Mouse (Mus musculus) megakaryocyte progenitor cell, adult 5-6 weeks (primary cell): ENCODE results near the gene 1700003F12Rik. TPM values are rescaled to one million over a fixed set of nuclear protein-coding genes. Genes with fewer than 3 reads are reported as not detected.

Source experiments
- ATAC-seq: replicated peaks from 2 replicates; pipeline ENCODE4 v1.8.0; 2016; ENCODE audit warnings: mild to moderate bottlenecking, moderate TSS enrichment, inconsistent platforms; ENCODE audit not compliant: poor library complexity
- total RNA-seq, 2 experiments: library from RNA; stranded (forward) in 1 of 2; stranded (reverse) in 1 of 2; fragments of 157-497, 149-512 nt in 1 of 2; fragments of 200-1000 nt in 1 of 2; gene quantifications; 2 replicates each; pipeline versions ENCODE4 v1.2.3 to v1.2.4; 2015 to 2017

Gene 1700003F12Rik
- total RNA-seq (2015) = not detected in 2 replicates
- total RNA-seq (2017) = not detected in 2 replicates

GRCm38 (mm10) chr2:154546711-154547110, at the start of gene 1700003F12Rik:
TSS of gene 1700003F12Rik (plus strand) at chr2:154547085.
- ATAC-seq = no peak

- no peak for ATAC-seq
Measured at GRCm38 (mm10) chr2:154498571-154498970, 48.3 kb upstream of the 1700003F12Rik start.

DNA sequence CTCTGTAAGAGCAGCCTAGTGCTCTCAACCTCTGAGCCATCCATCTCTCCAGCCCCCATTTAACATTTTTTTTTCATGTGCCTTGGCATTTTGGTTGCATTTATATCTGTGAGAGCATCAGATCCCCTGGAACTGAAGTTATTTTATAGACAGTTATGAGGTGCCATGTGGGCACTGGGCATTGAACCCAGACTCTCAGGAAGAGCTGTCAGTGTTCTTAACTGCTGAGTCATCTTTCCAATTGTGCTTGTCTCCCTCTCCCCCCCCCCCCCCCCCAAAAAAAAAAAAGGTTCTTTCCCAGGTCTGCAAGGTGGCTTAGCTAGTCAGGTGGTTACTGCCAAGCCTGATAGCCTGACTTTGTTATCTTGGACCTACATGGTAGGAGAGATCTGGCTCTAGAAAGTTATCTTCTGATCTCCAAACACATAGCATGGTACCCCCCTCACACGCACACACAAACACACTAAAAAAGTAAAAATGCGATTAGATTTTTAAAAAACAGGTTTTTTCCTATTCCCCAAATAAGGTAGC, 47.1 kb upstream of the 1700003F12Rik start:
- ATAC-seq = no peak; the same call in 1 of the 2 replicates

DNA sequence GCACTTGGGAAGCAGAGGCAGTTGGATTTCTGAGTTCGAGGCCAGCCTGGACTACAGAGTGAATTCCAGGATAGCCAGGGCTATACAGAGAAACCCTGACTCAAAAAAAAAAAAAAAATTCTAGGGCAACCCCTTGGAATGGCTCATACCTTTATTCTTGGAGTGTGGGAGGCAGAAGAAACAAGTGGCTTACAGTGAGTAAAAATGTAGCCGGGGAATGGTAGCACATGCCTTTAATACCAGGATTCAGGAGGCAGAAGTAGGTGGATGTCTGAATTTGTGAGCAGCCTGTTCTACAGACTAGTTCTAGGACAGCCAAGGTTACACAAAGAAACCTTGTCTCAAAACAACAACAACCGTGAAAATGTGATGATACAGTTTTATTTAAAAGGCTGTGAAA, 46.1 kb upstream of the 1700003F12Rik start:
- ATAC-seq = no peak

GRCm38 (mm10) chr2:154507076-154507475, 39.8 kb upstream of the 1700003F12Rik start:
- no peak for ATAC-seq

DNA sequence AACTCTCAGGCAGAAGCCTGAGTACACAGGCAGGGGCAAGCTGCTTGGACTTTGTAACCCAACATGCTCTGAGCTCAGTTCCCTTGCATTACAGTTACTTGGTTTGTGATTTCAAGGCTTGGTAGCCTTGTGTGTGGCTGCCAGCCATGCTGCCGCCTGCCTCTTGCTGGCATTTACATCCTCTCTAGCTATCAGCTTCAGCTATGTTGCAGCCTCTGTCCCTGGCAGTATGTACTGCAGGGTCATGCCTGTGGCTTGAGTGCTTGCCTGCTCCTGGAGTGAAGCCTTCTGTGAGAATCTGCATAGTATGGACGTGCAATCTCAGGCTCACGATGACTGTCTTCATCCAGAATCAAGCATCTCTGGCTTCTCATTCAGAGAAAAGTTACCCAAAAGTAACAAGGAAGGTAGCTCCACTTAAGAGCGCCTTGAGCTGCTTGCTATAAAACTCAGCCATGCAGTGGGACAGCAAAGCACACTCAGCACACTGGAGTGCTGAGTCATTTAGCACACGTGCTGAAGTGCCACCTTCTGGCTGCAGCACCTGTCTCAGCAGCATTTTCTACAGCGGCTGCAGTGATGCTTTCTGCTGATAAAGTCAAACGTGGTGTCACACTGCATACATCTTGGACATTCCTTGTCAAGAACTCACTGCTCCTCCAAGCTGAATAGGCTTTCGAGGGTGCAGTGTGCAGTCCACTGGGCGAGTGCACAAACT, 39.2 kb upstream of the 1700003F12Rik start:
- ATAC-seq = peak; percentile 88

DNA sequence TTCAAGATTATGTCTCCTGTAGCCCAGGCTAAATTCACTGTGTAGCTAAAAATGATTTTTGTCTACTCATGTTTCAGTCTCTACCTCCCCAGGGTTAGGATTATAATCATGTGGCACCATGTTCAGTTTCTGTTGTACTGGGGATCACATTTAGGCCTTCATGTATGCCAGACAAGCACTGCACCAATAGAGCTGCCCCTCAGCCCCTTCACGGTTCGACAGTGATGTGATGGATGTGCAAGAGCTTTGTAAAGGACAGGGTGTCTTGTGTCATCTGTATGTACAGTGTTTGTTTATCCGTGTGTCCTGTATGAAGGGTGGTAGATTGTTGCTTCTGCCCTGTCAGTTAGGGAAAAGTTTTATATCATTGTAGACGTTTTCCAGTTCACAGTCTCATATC, 38.4 kb upstream of the 1700003F12Rik start:
- ATAC-seq = no peak

DNA sequence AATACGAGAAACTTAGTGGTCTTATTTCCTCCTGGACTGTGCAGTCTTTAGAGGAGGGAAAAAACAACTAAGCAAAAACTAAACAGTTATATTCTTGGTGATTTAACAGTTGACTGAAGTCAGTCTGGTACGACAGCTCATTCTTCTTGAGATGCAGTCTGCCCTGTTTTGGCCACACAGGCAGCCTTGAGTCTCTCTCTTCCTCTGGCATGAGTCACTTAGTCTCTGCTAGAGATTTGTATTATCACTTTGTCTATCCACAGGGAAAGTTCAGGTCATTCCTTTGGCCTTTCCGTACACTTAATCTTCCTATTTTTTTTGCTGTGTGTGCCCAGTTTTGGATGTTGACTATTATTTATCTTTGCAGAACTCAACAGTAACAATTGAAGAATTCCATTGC, 36.7 kb upstream of the 1700003F12Rik start:
- ATAC-seq = no peak

GRCm38 (mm10) chr2:154516944-154517343, 29.9 kb upstream of the 1700003F12Rik start:
- ATAC-seq = no peak

DNA sequence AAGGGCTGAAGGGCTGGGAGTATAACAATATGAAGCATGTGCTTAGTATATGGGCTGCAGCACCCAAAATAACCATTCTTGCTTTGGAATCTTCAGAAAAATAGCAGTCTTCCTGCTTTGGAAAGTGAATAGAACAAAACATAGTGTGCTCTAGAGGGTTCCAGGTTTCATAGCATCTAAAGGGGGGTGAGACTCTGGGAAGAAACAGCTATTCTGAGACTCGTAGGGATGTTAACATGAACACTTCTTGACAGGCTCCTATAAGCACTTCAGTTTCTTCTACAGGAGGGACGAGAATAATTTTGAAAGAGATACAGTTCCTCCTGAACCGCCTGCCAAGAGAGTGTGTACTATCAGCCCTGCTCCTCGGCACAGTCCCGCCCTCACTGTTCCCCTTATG, 29.5 kb upstream of the 1700003F12Rik start:
- ATAC-seq = no peak

DNA sequence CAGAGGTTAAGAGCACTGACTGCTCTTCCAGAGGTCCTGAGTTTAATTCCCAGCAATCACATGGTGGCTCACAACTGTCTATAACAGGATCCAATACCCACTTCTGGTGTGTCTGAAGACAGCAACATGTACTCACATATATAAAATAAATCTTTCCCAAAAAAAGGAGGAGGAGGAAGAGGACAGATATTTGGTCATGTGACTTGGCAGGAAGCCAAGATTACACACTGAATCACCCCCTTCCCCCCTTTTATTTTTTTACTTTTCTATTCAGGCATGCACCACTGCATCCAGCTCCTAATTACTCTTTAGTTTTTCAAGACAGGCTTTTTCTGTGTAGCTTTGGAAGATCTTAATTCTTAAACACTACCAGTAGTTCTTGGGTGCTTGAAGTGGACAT, 25.4 kb upstream of the 1700003F12Rik start:
- no peak for ATAC-seq

GRCm38 (mm10) chr2:154522334-154522733, 24.6 kb upstream of the 1700003F12Rik start:
- 0 out of 2 replicates have a peak, but pooled peaks have one; percentile 9 for ATAC-seq

GRCm38 (mm10) chr2:154525285-154525684, 21.6 kb upstream of the 1700003F12Rik start:
- no peak for ATAC-seq

DNA sequence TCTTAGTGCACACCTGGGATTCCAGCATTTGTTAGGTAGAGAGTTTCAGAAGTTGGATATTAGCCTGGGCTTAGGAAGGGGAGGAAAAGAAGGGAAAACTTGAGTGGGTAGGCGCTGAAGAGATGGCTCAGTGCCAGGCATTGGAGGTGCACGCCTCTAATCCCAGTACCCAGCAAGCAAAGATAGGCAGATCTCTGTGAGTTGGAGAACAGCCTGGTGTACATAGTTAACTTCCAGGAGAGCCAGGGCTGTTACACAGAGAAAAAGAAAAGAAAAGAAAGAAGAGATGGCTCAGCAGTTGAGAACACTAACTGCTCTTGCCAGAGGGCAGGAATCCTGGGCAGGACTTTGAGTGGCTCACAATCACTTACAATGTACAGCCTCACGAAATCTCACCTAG, 20.4 kb upstream of the 1700003F12Rik start:
- ATAC-seq = peak; percentile 69

GRCm38 (mm10) chr2:154532888-154533287, 14.0 kb upstream of the 1700003F12Rik start:
- ATAC-seq = 0 out of 2 replicates have a peak, but pooled peaks have one; percentile 17

GRCm38 (mm10) chr2:154534704-154535270, 12.1 kb upstream of the 1700003F12Rik start:
- no peak for ATAC-seq

DNA sequence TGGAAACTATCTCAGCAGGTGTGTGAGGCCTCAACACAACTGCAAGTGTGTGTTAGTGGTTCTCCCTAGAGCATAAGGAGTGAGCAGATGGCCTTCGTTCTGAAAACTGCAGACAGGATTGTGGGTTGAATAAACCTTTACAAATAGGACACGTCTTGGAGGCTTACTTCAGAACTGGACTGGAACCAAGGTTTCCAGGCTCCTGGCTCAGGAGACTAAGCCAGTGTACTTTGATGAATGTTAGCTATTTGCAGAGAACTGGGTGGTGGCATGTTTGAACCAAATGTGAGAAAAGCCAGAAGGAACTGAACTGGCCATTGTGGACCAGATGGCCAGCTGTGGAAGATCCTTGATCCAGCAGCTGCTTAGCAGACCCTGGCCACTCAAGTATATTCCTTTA, 8.6 kb upstream of the 1700003F12Rik start:
- no peak for ATAC-seq

GRCm38 (mm10) chr2:154538710-154539109, 8.2 kb upstream of the 1700003F12Rik start:
- peak; percentile 83 for ATAC-seq

DNA sequence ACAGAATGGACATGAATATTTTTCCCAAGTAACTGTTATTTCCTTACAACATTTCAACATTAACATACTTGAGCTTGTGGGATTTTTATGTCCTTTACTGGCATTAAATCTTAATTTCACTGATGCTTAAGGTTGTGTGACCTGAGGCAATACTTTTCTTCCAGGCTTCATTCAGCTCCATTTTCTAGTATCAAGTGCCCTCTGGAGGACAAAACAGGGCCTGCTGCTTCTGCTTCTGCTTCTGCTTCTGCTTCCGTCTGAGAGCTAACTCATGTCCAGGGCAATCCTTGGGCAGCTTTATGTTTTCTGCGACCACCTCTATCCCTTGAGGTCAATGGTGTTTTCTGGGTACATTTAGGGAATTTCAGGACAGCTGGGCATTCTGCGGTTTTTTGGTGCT, 7.2 kb upstream of the 1700003F12Rik start:
- ATAC-seq = peak; percentile 78

GRCm38 (mm10) chr2:154541630-154542029, 5.3 kb upstream of the 1700003F12Rik start:
- ATAC-seq = no peak

- ATAC-seq = no peak
Measured at GRCm38 (mm10) chr2:154543567-154544347, 3.1 kb upstream of the 1700003F12Rik start.
